Mouse (Mus musculus) layer of hippocampus, adult 11-12 months (tissue): Measurements from ENCODE around the gene Exd2.
"Not testable (repeated sequence)": the region's sequence is repeated elsewhere in the genome, so short reads cannot be mapped to it uniquely, and the experiment has no call there.

ENCODE experiments used
- DNase-seq: peaks from one replicate; pipeline ENCODE4 v3.0.0; 2022; ENCODE audit warnings: low spot score

Exd2 gene

DNA sequence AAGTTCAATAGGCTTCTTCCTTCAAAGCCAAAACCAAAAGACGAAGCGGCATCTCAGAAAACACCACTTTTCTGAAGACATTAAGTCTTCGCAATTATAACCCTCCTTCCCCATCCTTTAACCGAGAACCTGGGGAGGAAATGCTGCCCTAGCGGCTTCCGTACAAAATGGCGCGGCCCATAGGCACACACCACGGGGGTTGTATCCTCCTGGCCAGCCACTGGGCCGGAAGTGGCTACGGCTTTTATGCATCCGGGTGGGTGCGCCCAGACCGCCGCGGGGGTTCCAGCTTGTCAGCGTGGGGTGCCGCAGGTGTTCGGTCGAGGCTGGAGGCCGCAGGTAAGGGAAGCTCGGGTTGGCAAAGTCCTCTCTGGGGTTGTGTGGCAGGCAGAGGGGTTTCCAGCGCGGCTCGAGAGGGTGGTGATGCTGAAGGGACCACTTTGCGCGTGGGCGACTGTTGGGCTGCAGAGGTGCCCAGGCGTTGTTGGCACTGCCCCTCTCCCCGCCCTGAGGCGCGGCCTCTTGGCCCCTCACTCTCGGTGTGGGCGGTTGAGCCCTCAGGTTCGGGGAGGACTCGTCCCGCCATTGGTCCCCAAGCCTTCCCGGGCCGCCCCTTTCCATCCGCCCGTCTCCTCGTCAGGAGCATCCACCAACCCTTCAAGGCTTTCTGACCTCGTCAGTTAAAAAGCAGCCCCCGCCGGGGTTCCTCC, at the start of gene Exd2:
Gene Exd2, plus strand, starts transcription at position 154 of the 710 bp plus-strand sequence.
- DNase-seq = peak; percentile 93

DNA sequence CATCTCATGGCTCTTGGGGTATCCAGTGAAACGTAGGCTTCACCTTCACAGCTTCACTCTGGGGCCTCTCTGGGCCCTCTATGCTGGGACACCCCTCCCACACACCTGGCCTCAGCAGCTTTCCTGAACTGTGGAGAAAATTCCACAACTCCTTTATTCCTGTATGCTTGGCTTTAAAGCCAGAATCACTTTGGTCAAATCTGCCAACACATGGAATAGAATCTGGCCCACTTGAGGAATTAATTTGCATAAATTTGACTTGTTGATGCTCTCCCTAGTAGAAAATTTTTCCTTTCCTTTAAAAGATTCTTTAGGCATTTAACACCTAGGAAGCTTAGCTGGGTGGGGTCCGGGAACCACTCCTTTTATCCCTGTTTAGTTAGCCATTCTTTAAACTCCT, 47.8 kb upstream of the Exd2 start:
- DNase-seq = no peak

DNA sequence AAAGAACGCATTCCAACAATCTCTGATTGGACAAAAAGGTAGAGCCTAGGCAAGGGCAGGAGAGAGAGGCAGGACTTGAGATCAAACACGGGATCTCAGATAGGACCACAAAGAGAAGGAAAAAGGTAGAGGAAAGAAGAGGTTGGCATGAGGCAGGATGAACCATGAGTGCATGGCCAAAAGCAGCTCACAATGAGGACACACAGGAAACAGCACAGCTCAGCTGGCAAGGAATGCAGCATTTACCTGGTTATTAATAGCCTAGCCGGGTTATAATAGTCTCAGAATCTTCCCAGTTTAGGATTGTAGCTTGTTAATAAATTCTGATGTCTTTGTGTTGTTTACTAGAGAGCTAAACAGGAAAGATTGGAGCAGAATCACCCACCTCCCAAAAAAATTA, 35.2 kb upstream of the Exd2 start:
- no peak for DNase-seq

DNA sequence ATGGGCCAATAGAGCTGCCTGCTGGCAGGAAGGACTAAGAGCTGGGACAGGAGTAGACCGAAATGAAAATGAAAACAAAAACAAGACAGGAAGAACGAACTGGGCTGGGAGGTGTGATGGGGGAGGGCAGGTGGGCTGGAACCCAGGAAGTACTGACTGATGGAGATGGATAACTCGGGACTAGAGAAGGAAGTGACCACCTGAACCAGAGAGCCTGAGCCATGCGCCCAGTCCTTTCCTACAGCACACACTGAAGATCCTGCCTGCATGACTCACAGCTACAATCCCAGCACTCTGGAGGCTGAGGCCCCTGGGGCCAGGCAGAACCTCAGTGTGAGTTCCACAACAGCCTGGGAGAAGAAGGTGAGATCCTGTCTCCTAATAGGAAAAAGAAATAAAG, 29.6 kb upstream of the Exd2 start:
- no peak for DNase-seq

DNA sequence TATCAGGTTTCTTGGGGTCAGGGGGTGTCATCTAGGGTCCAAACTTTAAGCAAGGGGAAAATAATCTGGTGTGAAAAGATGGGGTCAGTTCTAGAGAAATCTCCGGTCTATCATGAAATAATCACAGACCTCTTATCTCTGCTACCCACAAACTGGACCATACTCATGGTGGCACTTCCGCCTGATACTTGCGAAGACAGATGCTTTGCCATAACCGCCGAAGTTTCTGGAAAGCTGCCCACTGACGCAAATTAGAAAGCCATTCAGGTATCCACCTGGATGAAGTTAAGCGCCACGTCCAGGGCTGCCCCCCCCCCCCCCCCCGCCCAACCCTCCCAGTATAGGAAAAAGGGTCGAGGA, 28.3 kb upstream of the Exd2 start:
- DNase-seq = peak; percentile 34

DNA sequence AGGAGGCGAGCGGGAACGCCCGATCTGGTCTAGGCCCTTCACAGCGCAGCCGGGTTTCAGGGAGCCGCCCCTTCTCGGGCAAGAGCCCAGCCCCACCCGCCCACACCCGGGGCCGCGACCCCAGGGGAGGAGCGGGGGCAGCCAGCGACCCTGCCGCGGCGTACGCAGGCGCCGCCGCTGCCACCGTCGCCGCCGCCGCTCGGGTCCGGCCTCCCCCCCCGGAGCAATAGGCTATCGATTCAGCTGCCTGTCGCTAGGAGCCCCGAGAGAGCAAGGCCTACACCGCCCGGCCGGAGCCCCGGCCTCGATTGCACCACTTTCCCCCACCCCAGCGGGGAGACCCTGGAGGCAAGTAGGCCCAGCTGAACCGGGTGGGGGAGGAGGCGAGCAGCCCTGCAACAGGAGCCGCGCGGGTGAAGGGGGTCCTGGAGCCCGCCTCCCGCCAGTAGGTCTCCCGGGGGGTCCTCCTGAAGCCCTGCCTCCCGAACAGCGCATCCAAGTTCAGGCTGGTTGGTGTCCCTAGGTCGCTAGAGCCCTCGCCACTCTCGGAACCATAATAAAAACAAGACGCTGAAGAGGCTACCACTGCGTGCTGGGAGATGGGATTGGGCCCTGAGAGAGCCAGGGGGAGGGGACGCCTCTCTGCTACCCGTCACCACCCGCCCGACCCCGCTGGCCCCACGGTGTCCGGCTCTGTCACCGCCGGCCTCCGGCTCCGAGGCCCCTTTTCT, 27.8 kb upstream of the Exd2 start:
- peak; percentile 65 for DNase-seq

DNA sequence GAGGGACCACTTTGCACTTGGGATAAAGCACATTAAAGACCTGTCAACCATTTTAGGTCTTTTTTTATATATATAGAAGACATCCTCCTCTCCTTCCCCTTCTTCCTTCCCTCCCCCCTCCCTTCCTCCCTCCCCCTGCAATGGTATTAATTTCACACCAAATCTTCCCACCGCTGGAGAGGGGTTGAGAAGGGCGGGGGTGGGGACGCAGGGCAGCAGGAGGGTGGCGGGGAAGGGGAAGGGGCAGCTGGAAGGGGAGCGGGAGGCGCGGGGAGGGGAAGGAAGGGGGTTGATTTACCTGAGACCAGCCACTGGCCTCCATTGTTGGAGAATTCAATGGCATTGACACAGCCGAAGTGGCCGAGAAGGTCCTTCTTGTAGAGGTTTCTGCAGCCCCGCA, 27.0 kb upstream of the Exd2 start:
- DNase-seq = no peak

DNA sequence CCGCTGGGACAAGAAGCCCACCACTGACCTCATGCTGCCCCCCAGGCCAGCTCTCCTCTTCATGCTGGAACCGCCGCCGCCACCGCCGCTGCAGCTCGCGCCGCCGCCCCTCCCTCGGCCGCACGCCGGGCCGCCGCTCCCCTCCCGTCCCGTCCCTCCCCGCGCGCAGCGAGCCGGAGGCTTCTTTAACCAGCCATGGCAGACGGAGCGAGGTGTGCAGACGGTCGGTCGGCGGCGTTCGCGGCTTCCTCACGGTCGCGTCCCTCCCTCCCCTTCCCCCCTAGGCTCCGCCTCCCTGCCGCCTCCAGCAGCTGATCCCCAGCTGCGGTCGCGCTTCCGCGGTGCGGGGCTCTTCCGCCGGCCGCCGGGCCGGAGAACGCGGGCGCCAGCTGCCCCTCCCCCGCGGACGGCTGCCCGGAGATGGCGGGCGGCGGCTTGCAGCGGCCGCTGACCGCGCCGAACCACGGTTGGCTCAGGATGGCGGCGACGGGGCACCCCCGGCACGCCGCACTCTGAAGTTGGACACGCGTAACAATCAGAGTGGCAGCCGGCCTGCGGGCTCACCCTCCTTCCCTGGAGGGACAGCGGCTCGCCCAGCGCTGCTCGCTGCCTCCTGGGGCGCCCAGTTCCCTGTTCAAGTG, 26.4 kb upstream of the Exd2 start, which contains the start of gene Dcaf5:
Gene Dcaf5, minus strand, starts transcription at position 266 of the 641 bp plus-strand sequence.
- peak; percentile 73 for DNase-seq

DNA sequence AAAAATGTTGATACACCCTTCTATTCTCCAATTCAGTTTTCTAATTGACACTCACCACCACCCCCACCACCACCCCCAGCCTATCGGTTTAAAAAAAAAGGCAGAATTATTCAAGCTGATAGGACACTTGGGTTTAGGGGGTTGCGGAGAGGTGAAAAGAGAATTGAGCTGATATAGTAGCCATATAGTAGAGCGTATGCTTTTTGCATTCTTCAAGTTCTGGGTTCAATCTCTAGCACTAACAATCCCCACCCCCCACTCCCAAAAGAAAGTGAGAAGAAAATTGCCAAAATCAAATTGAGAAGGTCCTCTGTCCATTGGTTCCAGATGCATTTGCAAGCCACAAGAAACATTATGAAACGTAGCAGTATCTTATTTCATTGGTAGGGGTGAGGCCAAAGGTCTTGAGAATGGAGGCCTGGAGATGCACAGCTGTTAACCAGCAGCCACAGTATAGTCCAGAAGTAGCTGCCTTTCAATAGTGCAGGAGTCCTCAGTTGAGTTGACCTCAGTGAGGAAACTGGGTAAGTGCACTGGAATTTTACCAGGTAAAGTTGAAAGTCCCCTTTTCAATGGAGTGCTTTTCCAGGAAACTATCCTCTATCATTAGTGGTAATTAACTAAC, 25.7 kb upstream of the Exd2 start:
- DNase-seq = no peak

DNA sequence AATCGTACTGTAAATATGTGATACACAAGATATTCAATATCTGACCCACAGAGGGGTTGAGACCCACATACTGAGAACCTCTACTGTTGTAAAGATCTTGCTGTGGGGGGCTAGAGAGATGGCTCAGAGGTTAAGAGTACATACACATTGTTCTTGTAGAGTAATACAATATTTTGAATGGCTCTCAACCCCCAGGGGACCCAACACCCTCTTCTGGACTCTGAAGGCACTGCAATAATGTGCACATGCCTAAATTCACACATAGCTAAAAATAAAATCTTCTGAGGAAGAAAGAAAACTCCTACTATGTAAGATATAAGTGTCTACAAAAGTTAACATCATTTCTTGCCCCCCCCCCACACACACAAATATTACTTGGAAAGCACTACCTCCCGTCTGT, 21.9 kb upstream of the Exd2 start:
- no peak for DNase-seq

DNA sequence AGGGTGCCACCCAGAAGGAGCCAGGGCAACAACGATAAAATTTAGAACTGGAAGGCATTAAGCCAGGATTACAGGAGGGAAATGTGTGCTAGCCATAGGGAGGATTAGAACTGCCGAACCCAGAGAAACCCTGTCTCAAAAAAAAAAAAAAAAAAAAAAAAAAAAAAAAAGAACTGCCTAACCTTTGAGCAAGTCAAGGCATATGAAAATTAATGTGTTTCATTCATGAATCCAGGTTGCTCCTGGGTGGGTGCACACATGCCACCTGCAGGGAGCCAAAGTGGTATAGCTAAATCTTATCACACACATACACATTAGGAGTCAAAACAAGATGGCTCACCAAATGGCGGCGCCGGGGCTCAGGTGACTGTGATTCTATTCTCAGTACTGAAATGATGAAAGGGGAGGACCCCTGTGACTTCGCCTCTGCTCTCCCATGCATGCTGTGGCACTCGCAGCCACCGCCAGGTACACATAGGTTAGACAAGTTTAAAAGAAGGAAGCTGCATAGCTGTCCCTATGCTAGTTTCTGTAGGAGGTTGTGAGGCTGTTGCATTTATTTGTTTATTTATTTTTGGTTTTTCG, 18.3 kb upstream of the Exd2 start:
- no peak for DNase-seq

DNA sequence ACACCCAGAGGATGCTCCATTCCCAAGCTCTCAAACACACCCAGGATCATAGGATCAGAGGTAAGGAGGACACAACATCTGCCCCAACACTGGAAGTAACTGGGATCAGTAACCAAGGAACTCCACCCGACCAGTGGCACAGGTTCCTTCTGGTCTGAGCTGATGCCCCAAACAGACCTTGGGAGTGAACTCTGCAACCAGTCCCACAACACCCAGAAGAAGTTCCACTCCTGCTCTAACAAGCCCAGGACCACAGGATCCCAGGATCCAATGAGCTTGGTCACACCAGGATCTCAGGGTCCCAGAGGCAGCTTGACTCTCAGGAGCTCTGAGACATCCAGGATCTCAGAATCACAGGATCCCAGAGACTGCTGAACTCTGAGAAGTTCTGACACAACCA, 9.4 kb upstream of the Exd2 start:
- DNase-seq = no peak

DNA sequence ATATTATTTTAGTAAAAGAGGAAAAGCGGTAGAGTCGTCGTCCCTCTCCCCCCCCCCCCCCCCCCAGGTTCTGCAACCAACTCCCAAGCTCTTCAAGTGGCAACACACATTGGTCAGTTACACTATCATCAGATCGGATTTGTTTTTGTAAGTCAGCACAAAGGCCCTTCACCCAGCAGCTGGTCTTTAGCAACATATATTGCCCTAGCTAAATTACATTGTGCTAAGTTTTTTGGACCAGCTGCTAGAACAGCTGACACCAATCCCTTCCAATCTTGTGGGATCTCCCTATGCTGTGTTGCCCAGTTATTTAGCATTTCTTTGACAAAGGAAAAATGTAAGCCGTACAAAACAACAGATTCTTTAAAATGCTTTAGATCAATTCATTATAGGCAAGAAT, 4.9 kb upstream of the Exd2 start:
- DNase-seq = no peak

DNA sequence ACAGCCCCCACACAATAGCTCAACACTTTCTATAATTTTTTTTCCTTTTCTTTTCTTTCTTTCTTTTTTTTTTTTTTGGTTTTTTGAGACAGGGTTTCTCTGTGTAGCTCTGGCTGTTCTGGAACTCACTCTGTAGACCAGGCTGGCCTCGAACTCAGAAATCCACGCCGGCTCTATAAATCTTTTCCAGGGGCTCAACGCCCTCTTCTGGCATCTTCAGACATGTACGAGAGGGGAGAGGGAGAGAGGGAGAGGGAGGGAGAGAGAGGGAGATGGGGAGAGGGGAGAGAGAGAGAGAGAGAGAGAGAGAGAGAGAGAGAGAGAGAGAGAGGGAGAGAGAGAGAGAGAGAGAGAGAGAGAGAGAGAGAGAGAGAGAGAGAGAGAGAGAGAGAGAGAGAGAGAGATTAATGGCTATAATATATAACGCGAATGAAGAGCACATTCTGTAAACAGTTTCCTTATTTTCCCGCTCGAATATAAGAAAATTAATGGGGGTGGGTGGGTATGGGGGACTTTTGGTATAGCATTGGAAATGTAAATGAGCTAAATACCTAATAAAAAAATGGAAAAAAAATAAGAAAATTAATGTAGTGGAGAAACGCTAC, 501 bp upstream of the Exd2 start:
- not testable (repeated sequence) for DNase-seq

DNA sequence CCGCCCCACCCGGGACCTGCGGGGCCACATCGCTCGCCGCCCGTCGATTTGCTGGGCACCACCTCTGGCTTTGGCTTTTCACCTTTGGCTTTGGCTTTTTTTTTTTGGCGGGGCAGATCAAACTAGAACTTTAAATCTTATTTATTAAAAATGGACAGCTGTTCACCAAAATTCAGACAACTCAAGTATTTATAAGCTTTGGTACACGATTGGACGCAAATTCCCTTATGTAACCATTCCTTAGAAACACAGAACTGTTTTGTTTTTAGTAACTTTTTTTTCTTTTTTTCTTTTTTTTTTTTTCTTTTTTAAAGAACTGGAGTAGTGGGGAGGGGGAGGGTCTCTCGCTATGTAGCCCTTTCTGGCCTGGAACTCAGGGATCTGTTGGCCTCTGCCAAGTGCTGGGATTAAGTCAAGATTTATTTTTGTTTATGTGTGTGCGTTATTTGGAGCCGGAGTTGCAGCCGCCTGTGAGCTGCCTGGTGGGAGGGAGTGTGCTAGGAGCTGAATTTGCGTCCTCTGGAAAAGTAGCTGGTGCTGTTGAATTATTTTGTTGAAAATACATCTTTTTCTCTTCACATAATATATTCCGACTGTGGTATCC, 873 bp downstream of the Exd2 start:
- DNase-seq = no peak

DNA sequence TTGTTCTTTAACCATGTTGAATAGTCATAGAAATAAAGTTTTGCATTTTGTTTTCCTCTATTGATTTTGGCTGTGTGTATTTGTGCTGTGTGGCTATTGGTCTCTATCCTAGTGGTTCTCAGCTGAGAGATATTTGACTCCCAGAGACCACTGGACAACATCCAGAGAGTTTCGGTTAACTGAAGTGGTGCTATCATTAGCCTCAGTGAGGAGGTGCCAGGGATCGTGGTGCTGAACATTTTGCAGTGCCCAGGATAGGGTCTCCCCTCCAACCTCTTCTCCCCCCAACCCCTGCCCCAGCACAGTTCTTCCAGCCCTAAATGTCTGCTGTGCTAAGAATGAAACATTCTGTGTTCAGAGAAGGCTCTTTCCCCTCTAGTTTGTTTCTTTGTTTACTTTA, 7.3 kb downstream of the Exd2 start:
- DNase-seq = no peak

DNA sequence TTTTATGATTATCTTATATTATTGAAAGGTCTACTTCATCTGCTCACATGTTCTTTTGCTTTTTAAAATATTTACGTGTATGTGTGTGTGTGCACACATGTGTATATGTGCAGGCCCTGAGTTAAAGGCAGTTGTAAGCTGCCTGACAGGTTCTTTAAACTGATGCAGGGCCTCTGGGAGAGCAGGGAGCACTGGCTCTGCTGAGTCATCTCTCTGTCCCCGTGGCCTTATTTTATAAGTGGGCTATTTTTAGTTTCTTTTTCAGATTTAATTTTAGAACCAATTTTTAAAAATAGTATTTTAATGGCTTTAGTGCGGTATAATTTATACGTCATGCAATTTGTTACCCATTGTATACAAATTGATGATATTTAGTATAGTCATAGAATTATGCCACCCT, 9.0 kb downstream of the Exd2 start:
- no peak for DNase-seq

DNA sequence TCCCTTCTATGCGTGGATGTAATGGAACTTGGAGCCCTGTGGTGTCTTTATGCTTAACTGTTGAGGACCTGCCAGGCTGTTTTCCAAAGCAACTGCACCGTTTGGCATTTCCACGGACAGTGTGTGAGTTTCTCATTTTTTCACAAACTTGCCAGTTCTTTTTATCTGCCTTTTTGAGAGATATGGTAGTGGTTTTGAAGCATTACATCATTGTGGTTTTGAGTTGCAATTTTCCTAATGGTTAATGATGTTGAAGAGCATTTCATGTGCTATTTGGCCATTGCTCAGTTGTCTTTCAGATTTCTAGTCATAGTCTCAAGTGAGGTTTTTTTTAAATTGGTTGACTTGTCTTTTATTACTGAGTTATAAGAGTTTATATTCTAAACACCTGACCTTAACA, 10.8 kb downstream of the Exd2 start:
- DNase-seq = no peak

DNA sequence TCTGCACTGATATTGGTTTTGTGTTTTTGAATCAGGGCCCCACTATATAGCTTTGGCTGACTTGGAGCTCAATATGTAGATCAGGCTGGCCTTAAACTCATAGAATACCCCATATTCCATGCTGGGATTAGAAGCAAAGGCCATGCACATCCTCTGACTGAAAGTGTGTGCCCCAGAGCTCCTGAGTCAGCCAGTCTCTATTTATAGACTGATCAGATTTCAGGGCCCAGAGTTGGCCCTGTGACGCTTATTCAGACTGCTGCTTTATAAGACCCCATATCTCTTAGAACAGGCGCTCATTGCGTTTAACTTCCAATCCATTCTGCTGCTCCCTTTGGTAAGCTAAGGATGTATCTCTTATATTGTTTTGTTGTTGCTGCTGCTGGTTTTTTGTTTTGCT, 17.1 kb downstream of the Exd2 start:
- no peak for DNase-seq

DNA sequence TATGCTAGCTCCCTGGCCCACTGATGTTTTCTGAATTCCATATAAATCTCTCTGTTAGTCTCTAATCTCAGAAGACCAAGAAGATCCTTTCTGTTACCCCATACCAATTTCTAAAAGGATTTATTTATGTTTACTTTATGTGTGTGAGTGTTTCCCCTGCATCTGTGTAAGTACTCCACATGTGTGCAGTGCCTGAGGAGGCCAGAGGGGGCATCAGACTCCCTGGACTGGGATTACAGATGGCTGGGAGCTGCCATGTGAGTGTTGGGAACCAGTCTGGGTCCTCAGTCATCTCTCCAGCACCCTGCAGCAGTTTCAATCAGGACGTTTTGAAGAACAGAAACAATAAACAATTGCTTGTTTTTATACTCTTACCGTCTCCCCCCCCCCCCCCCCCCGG, 20.5 kb downstream of the Exd2 start:
- no peak for DNase-seq

DNA sequence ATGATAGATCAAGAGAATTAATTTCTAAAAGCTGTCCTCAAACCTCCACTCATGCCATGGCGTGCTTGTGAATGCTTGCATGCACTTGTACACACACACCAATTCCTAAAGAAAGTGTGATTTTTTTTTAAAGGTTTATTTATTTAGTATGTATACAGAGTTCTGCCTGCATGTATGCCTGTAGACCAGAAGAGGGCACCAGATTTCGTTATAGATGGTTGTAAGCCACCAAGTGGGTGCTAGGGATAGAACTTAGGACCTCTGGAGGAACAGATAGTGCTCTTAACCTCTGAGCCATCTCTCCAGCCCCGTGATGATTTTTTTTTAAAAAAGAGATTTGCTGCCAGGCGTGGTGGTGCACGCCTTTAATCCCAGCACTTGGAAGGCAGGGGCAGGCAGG, 30.4 kb downstream of the Exd2 start:
- no peak for DNase-seq

DNA sequence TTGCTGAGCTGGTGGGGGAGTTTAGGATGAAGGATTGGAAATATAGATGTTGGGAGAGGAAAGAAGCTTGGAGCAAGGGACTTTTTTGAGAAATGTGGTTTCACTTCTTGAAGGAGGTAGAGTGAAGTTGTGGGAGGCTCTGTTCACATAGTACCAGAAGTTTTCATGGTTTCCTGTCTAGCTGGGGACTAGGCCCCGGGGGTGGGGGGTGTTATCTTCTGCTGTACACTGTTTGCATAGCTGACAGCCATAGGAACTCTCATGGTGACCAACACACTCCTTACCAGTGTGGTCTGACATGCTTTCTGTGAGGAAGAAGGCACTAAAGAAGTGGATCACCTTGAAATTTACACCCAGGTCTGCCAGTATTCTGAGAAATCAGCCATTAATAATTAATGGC, 32.8 kb downstream of the Exd2 start:
- DNase-seq = no peak
